Mouse (Mus musculus): ENCODE data around the gene Ube2g2.

DNA sequence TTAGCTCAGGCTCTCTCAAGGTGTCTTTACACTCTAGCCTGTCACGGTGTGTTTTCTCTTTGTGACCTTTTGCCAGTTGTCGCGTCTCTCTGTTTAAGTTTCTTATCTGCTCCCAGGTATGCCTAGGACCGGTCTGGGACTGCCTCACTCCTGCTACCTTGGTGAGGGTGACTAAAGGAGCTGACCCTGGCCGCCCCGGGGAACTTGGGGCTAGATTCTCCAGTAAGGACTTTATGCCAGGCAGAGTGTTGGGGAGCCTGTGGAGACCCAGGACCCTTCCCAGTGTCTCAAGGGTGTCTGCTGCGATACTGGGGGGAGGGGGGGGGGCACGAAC is 39.8 kb upstream of the Ube2g2 start:
- TF ChIP-seq EP300 (IDR thresholded peaks at IDR 0.05; ENCODE audit: low read length) (no peak), ZNF384 (IDR thresholded peaks at IDR 0.05; ENCODE audit: low read depth, low read length) (no peak)

Data from CH12.LX (cell line).